Mouse (Mus musculus): ENCODE measurements at regions not wholly inside any gene's neighbourhood (a gene's known extent, or its start where the extent isn't known, plus 50 kb on each side); places are given as distances from the start of the nearest gene placed in this dataset.

GRCm38 (mm10) chr13:37511406-37511805 is 166.4 kb downstream of the Ly86 start:
- H3K4me2 ChIP-seq (ENCODE audit: low read depth), result no peak overlapping the region
- no peaks in the 10 kb centered on the region for H3K27me3 ChIP-seq (ENCODE audit: control insufficient read depth, insufficient read depth, low read length)
- H3K9ac ChIP-seq (replicated peaks), result no peak overlapping the region
- 61% methylated on average over 4 of the region's 4 CpGs for WGBS (ENCODE audit: insufficient replicate concordance)
- H3K36me3 ChIP-seq (replicated peaks; ENCODE audit: control insufficient read depth, insufficient read depth, low read depth), result no peaks in the 10 kb centered on the region
- ATAC-seq (ENCODE audit: insufficient read depth) (no peak), DNase-seq (ENCODE audit: low read depth in 3 of 3, low spot score in 3 of 3) (no peak)
- peaks cover 2 to 33% of the 10 kb centered on the region in 2 experiments; a peak in 3 of 4 replicates for H3K4me1 ChIP-seq (replicated peaks; ENCODE audit: control insufficient read depth in 2 of 2, insufficient read depth in 2 of 2, low read length in 1 of 2)
- TF ChIP-seq CTCF (IDR thresholded peaks at IDR 0.05; ENCODE audit: low read depth), result no peak
- no peak for TF ChIP-seq EP300 (IDR thresholded peaks at IDR 0.05; ENCODE audit: low read depth)
- no peak overlapping the region for H3K27ac ChIP-seq
- H3K9me3 ChIP-seq (ENCODE audit: control insufficient read depth, low read length), result no peaks in the 10 kb centered on the region
- H3K4me3 ChIP-seq (ENCODE audit: insufficient read depth in 1 of 2, low read depth in 2 of 2, low read length in 2 of 2), result no peak overlapping the region

DNA sequence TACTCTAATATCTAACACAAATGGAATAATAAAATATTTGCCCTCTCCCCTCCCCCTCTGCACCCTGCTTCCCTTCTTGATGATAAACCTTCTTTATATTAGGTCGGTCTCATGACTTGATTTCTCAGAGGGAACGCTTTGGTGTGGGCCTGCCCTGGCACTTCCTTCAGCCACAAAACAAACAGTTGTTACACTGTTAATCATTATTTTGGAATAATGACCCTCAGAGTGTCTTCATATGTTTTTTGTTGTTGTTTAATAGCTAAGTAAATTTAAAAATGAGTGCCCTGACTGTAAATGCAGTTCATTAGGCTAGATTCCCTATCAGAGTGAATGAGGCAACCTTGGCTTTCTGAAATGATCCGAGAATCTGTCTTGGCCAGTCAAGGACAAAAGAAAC is 167.8 kb downstream of the Ly86 start:
- DNase-seq (ENCODE audit: low read depth in 3 of 3, low spot score in 3 of 3) (no peak), ATAC-seq (ENCODE audit: insufficient read depth) (no peak)
- TF ChIP-seq EP300 (IDR thresholded peaks at IDR 0.05; ENCODE audit: low read depth) (no peak), CTCF (IDR thresholded peaks at IDR 0.05; ENCODE audit: low read depth) (no peak)
- no peak overlapping the region for H3K27ac ChIP-seq
- H3K27me3 ChIP-seq (ENCODE audit: control insufficient read depth, insufficient read depth, low read length), result no peaks in the 10 kb centered on the region
- no peak overlapping the region for H3K4me3 ChIP-seq (ENCODE audit: insufficient read depth in 1 of 2, low read depth in 2 of 2, low read length in 2 of 2)
- WGBS (ENCODE audit: insufficient replicate concordance), result 49% methylated on average over 3 of the region's 3 CpGs
- H3K9me3 ChIP-seq (ENCODE audit: control insufficient read depth, low read length), result no peaks in the 10 kb centered on the region
- H3K9ac ChIP-seq (replicated peaks), result no peak overlapping the region
- peaks cover 2 to 33% of the 10 kb centered on the region in 2 experiments; a peak in 3 of 4 replicates for H3K4me1 ChIP-seq (replicated peaks; ENCODE audit: control insufficient read depth in 2 of 2, insufficient read depth in 2 of 2, low read length in 1 of 2)
- no peak overlapping the region for H3K4me2 ChIP-seq (ENCODE audit: low read depth)
- no peaks in the 10 kb centered on the region for H3K36me3 ChIP-seq (replicated peaks; ENCODE audit: control insufficient read depth, insufficient read depth, low read depth)

DNA sequence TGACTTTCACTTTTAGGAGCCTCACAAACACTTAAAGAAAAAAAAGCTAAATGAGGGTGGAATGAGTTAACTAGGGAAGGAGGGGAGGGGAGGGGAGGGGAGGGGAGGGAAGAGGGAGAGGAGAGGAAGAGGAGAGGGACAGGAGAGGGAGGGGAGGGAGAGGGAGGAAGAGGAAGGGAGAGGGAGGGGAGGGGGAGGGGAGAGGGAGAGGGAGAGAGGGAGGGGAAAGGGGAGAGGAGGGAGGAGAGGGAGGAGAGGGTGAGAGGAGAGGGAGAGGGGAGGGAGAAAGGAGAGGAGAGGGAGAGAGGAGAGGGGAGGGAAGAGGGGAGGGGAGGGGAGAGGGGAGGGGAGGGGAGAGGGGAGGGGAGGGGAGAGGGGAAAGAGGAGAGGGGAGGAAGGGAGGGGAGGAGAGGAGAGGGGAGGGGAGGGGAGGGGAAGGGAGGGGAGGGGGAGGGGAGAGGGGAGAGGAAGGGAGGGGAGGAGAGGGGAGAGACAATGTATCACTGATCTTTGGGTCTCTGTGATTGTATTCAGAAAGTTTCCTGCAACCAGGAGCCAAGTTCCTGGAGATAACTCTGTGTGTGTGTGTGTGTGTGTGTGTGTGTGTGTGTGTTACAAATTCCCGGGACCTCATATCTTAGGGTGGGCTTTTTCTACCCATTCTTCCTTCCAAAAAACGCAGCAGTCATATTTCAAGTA is 168.3 kb downstream of the Ly86 start:
- peaks cover 2 to 32% of the 10 kb centered on the region in 2 experiments; a peak in 3 of 4 replicates for H3K4me1 ChIP-seq (replicated peaks; ENCODE audit: control insufficient read depth in 2 of 2, insufficient read depth in 2 of 2, low read length in 1 of 2)
- ATAC-seq (ENCODE audit: insufficient read depth) (no peak), DNase-seq (ENCODE audit: low read depth in 3 of 3, low spot score in 3 of 3) (no peak)
- H3K27ac ChIP-seq, result no peak overlapping the region
- H3K9me3 ChIP-seq (ENCODE audit: control insufficient read depth, low read length), result no peaks in the 10 kb centered on the region
- H3K9ac ChIP-seq (replicated peaks), result no peak overlapping the region
- 11% methylated on average over 2 of the region's 2 CpGs for WGBS (ENCODE audit: insufficient replicate concordance)
- no peaks in the 10 kb centered on the region for H3K27me3 ChIP-seq (ENCODE audit: control insufficient read depth, insufficient read depth, low read length)
- H3K4me3 ChIP-seq (ENCODE audit: insufficient read depth in 1 of 2, low read depth in 2 of 2, low read length in 2 of 2), result no peak overlapping the region
- H3K4me2 ChIP-seq (ENCODE audit: low read depth), result no peak overlapping the region; the same call in 1 of the 2 replicates
- no peak for TF ChIP-seq EP300 (IDR thresholded peaks at IDR 0.05; ENCODE audit: low read depth)
- no peak for TF ChIP-seq CTCF (IDR thresholded peaks at IDR 0.05; ENCODE audit: low read depth)
- no peaks in the 10 kb centered on the region for H3K36me3 ChIP-seq (replicated peaks; ENCODE audit: control insufficient read depth, insufficient read depth, low read depth)

GRCm38 (mm10) chr13:37513905-37514607 is 169.0 kb downstream of the Ly86 start:
- H3K4me1 ChIP-seq (replicated peaks; ENCODE audit: control insufficient read depth in 2 of 2, insufficient read depth in 2 of 2, low read length in 1 of 2), result peaks cover 0 to 27% of the 10 kb centered on the region in 2 experiments; a peak in 3 of 4 replicates
- no peaks in the 10 kb centered on the region for H3K36me3 ChIP-seq (replicated peaks; ENCODE audit: control insufficient read depth, insufficient read depth, low read depth)
- DNase-seq (ENCODE audit: low read depth in 3 of 3, low spot score in 3 of 3) (no peak), ATAC-seq (ENCODE audit: insufficient read depth) (no peak)
- no peaks in the 10 kb centered on the region for H3K27me3 ChIP-seq (ENCODE audit: control insufficient read depth, insufficient read depth, low read length)
- no peaks in the 10 kb centered on the region for H3K9me3 ChIP-seq (ENCODE audit: control insufficient read depth, low read length)
- H3K9ac ChIP-seq (replicated peaks), result no peak overlapping the region
- TF ChIP-seq CTCF (IDR thresholded peaks at IDR 0.05; ENCODE audit: low read depth), result no peak
- TF ChIP-seq EP300 (IDR thresholded peaks at IDR 0.05; ENCODE audit: low read depth), result no peak
- no peak overlapping the region for H3K4me3 ChIP-seq (ENCODE audit: insufficient read depth in 1 of 2, low read depth in 2 of 2, low read length in 2 of 2)
- no peak overlapping the region for H3K27ac ChIP-seq
- WGBS (ENCODE audit: insufficient replicate concordance), result 28% methylated on average over 23 of the region's 23 CpGs
- H3K4me2 ChIP-seq (ENCODE audit: low read depth), result peak overlapping the region; percentile 28

DNA sequence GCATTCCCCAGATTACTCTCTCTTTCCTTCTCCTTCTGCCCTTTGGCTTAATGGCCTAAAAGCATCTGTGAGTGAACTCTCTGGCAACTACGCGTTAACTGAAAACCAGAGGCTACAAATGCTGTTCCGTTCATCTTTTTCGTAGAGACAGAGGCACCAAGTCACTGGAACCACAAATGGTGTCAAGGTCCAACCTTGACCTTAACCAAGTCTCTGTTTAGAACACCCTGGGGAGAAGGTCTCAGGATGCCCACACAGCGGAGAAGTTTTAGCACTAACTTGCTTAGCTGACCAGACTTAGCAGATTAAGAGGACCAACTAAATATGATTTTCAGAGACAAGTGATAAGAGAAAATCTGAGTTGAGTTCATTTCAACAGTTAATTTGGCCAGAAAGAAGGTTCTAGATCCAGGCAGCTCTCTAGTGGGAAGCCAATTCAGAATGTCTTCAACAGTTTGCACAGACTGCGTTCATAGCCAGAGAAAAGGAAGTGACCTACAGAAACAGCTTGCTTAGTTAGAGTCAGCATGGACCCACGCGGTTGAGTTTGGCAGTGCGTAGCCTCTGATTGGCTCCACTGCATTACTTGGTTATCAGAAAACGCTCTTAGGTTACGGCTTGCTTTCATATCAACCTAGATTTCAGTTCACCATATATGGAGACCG is 169.8 kb downstream of the Ly86 start:
- Histone ChIP-seq H3K27me3 (ENCODE audit: control insufficient read depth, insufficient read depth, low read length) (no peaks in the 10 kb centered on the region), H3K4me1 (replicated peaks; ENCODE audit: control insufficient read depth in 2 of 2, insufficient read depth in 2 of 2, low read length in 1 of 2) (peaks cover 0 to 21% of the 10 kb centered on the region in 2 experiments; a peak in 2 of 4 replicates), H3K9me3 (ENCODE audit: control insufficient read depth, low read length) (no peaks in the 10 kb centered on the region), H3K27ac (no peak overlapping the region), H3K4me3 (ENCODE audit: insufficient read depth in 1 of 2, low read depth in 2 of 2, low read length in 2 of 2) (no peak overlapping the region), H3K36me3 (replicated peaks; ENCODE audit: control insufficient read depth, insufficient read depth, low read depth) (no peaks in the 10 kb centered on the region), H3K9ac (replicated peaks) (no peak overlapping the region), H3K4me2 (ENCODE audit: low read depth) (no peak overlapping the region)
- no peak for DNase-seq (ENCODE audit: low read depth in 3 of 3, low spot score in 3 of 3)
- TF ChIP-seq EP300 (IDR thresholded peaks at IDR 0.05; ENCODE audit: low read depth), result no peak
- TF ChIP-seq CTCF (IDR thresholded peaks at IDR 0.05; ENCODE audit: low read depth), result no peak
- ATAC-seq (ENCODE audit: insufficient read depth), result no peak
- 50% methylated on average over 12 of the region's 12 CpGs for WGBS (ENCODE audit: insufficient replicate concordance)

All from liver, embryonic 14.5 days (tissue).